Mouse (Mus musculus) neural tube, embryonic 15.5 days (tissue): Measurements from ENCODE around the gene Zfp871. TPM values are rescaled to one million over a fixed set of nuclear protein-coding genes. Genes with fewer than 3 reads are reported as not detected.
"Not testable (repeated sequence)": the region's sequence is repeated elsewhere in the genome, so short reads cannot be mapped to it uniquely, and the experiment has no call there.

Experiments
- ATAC-seq: fragments of 200-750 bp; cut with Nextera tagmentation; 2 replicates; pipeline ENCODE4 v1.8.0; 2017; ENCODE audit warnings: mild to moderate bottlenecking, moderate TSS enrichment, moderate library complexity; ENCODE audit not compliant: low FRiP score
- H3K27ac ChIP-seq: fragments of 300-500 bp; sonication (generic); replicated peaks from 2 replicates; pipeline ENCODE4 v1.5.1; 2015; ENCODE audit warnings: mild to moderate bottlenecking, inconsistent platforms
- H3K27me3 ChIP-seq: fragments of 300-500 bp; sonication (generic); replicated peaks from 2 replicates; pipeline ENCODE4 v1.6.1; 2015; ENCODE audit warnings: inconsistent platforms
- H3K36me3 ChIP-seq: fragments of 300-500 bp; sonication (generic); 2 replicates; pipeline ENCODE4 v1.6.1; 2015; ENCODE audit warnings: inconsistent platforms
- H3K4me1 ChIP-seq: fragments of 300-500 bp; sonication (generic); 2 replicates; pipeline ENCODE4 v1.6.1; 2015; ENCODE audit warnings: inconsistent platforms
- H3K4me2 ChIP-seq: fragments of 300-500 bp; sonication (generic); 2 replicates; pipeline ENCODE4 v1.6.1; 2015; ENCODE audit warnings: inconsistent platforms, mild to moderate bottlenecking, moderate library complexity
- H3K4me3 ChIP-seq: fragments of 300-500 bp; sonication (generic); replicated peaks from 2 replicates; pipeline ENCODE4 v1.5.1; 2015; ENCODE audit warnings: mild to moderate bottlenecking, inconsistent platforms
- H3K9ac ChIP-seq: fragments of 300-500 bp; sonication (generic); replicated peaks from 2 replicates; pipeline ENCODE4 v1.6.1; 2015; ENCODE audit warnings: mild to moderate bottlenecking, inconsistent platforms
- H3K9me3 ChIP-seq: fragments of 300-500 bp; sonication (generic); replicated peaks from 2 replicates; pipeline ENCODE4 v1.6.1; 2016; ENCODE audit warnings: inconsistent platforms
- WGBS: fragments of 180-500 bp; shearing (Covaris S2); methylation state at CpG from one replicate; pipeline ENCODE4 v1.1.7; 2015; ENCODE audit warnings: mixed read lengths; 5-methylcytosine and 5-hydroxymethylcytosine counted together
- polyA plus RNA-seq: library from polyadenylated mRNA; unstranded; fragments of >200 nt; fragmentation: Nextera tagmentation; extraction: Ambion mirVana; gene quantifications from 2 replicates; pipeline ENCODE4 v1.2.1, GENCODE M21; 2015

Zfp871 gene
- polyA plus RNA-seq, 1 experiment from 2014 or later, result 37.6 TPM

- ATAC-seq, result no peak
Measured at GRCm38 (mm10) chr17:32729029-32729428, 59.1 kb downstream of the Zfp871 start.

DNA sequence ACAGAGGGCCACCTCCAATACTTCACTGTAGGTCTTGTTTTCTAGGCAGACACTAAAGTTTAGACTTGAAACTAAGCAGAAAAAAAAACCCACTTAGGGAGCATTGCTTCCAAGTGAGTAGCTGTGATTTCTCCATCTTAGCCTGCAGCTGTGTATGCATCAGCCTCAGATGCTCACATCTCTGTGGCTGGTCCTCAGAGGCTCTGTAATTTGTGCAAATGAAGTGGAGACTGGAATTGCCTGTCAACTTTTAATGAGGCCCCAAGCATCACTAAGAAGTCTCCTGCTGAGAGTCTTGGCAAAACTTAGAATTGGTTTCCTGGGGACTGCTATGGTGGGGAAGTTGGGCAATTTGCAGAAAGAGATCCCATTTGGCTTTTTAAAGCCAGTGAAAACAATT, 61.7 kb downstream of the Zfp871 start:
- H3K27ac ChIP-seq, H3K36me3 ChIP-seq, H3K4me2 ChIP-seq, H3K9me3 ChIP-seq, H3K4me3 ChIP-seq, H3K4me1 ChIP-seq, H3K27me3 ChIP-seq, H3K9ac ChIP-seq: not testable (repeated sequence)
- peak; percentile 69; the same call in 1 of the 2 replicates for ATAC-seq

More at GRCm38 (mm10) chr17:32729029-32729428, 59.1 kb downstream of the Zfp871 start:
- Histone ChIP-seq H3K4me3 (no peak overlapping the region), H3K27me3 (no peaks in the 10 kb centered on the region), H3K9ac (no peak overlapping the region), H3K36me3 (no peaks in the 10 kb centered on the region), H3K4me2 (no peak overlapping the region), H3K27ac (no peak overlapping the region), H3K4me1 (no peaks in the 10 kb centered on the region), H3K9me3 (0 out of 2 replicates have a peak, but pooled peaks cover 3% of the 10 kb centered on the region)
- 73% methylated on average over 3 of the region's 3 CpGs for WGBS

- H3K9me3 ChIP-seq, result 0 out of 2 replicates have a peak, but pooled peaks cover 4% of the 10 kb centered on the region
- no peaks in the 10 kb centered on the region for H3K27me3 ChIP-seq
- H3K36me3 ChIP-seq, result no peaks in the 10 kb centered on the region
- no peaks in the 10 kb centered on the region for H3K4me1 ChIP-seq
- H3K9ac ChIP-seq, result no peak overlapping the region
- ATAC-seq, result no peak
- 87% methylated on average over 7 of the region's 7 CpGs for WGBS
- H3K4me2 ChIP-seq, result no peak overlapping the region
- H3K4me3 ChIP-seq, result no peak overlapping the region
- H3K27ac ChIP-seq, result no peak overlapping the region
Measured at GRCm38 (mm10) chr17:32722771-32723170, 65.3 kb downstream of the Zfp871 start.

DNA sequence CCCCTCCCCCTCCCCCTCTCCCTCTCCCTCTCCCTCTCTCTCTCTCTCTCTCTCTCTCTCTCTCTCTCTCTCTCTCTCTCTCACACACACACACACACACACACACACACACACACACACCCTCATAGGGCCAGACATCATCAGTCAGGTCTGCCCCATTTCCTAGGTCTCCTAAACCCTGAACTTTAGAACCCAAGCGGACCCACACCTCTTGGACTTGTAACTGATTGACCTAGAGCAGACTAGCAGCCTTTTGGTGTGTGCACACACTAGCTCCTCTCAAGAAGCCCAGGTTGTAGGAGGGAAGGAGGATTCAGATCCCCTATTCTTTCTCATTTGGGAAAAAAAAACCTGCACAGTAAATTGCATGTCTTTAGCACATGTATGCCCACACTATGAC, 65.9 kb downstream of the Zfp871 start:
- WGBS, result 96% methylated on average over 1 of the region's 1 CpGs

More for the DNA sequence above, 65.9 kb downstream of the Zfp871 start:
- H3K4me2 ChIP-seq, H3K4me3 ChIP-seq, H3K27ac ChIP-seq, H3K9ac ChIP-seq, H3K4me1 ChIP-seq, H3K36me3 ChIP-seq, ATAC-seq, H3K9me3 ChIP-seq, H3K27me3 ChIP-seq: not testable (repeated sequence)

Other genes starting within 250 kb of the Zfp871 start
- gene Cyp4f37, start 167.0 kb downstream of the Zfp871 start, polyA plus RNA-seq, result 1.1 TPM in 1 of 2 replicates, not detected in the other
- 0.10 and 1.3 TPM in 2 replicates for gene Cyp4f40, start 129.4 kb downstream of the Zfp871 start, polyA plus RNA-seq
- 1.4 and 1.5 TPM in 2 replicates for gene Cyp4f15, start 102.7 kb downstream of the Zfp871 start, polyA plus RNA-seq
- gene Zfp811, start 21.6 kb upstream of the Zfp871 start, polyA plus RNA-seq, result 42.8 and 49.6 TPM in 2 replicates
- 16.4 and 18.0 TPM in 2 replicates for gene Zfp799, start 42.0 kb upstream of the Zfp871 start, polyA plus RNA-seq
- gene Zfp870, start 103.4 kb upstream of the Zfp871 start, polyA plus RNA-seq, result 7.7 and 8.8 TPM in 2 replicates
- 0.09 TPM in 1 of 2 replicates, not detected in the other for gene Cyp4f14, start 129.1 kb upstream of the Zfp871 start, polyA plus RNA-seq
- gene Cyp4f13, start 159.1 kb upstream of the Zfp871 start, polyA plus RNA-seq, result 8.0 and 8.1 TPM in 2 replicates
- 8.5 and 9.0 TPM in 2 replicates for gene Zfp472, start 177.5 kb upstream of the Zfp871 start, polyA plus RNA-seq
- gene Zfp952, start 204.8 kb upstream of the Zfp871 start, polyA plus RNA-seq, result 17.9 and 21.5 TPM in 2 replicates
- gene Zfp763, start 245.1 kb upstream of the Zfp871 start, polyA plus RNA-seq, result 23.7 and 24.7 TPM in 2 replicates